Mouse (Mus musculus) C2C12 (cell line): ENCODE results near the gene 3110082J24Rik. TPM values are rescaled to one million over a fixed set of nuclear protein-coding genes. Genes with fewer than 3 reads are reported as not detected.

Experiments
- H3K27me3 ChIP-seq: one replicate; pipeline ENCODE4 v1.6.1; 2011; ENCODE audit not compliant: control insufficient read depth, insufficient read depth, insufficient read length
- H3K36me3 ChIP-seq: one replicate; pipeline ENCODE4 v1.6.1; 2011; ENCODE audit not compliant: control insufficient read depth, insufficient read depth
- H3K4me3 ChIP-seq: one replicate; pipeline ENCODE4 v1.5.1; 2011; ENCODE audit warnings: mild to moderate bottlenecking, control low read depth; ENCODE audit not compliant: poor library complexity, insufficient read depth, severe bottlenecking
- H3K79me2 ChIP-seq: one replicate; pipeline ENCODE4 v1.6.1; 2011; ENCODE audit not compliant: control insufficient read depth, insufficient read depth
- H3K79me3 ChIP-seq: one replicate; pipeline ENCODE4 v1.6.1; 2011; ENCODE audit warnings: low read depth, control low read depth
- H3ac ChIP-seq: one replicate; pipeline ENCODE3; 2011; ENCODE audit warnings: low read depth; ENCODE audit not compliant: control insufficient read depth, insufficient read length
- CEBPB ChIP-seq: IDR thresholded peaks from one replicate; pipeline ENCODE4 v1.6.1; 2011; ENCODE audit warnings: low read depth, mild to moderate bottlenecking, control low read depth, moderate library complexity
- CTCF ChIP-seq: IDR thresholded peaks from one replicate; pipeline ENCODE4 v1.5.1; 2011; ENCODE audit not compliant: control insufficient read depth, insufficient read depth, insufficient read length
- FOSL1 ChIP-seq: IDR thresholded peaks from one replicate; pipeline ENCODE4 v1.8.0; 2011; ENCODE audit warnings: mild to moderate bottlenecking, low read length; ENCODE audit not compliant: poor library complexity, insufficient read depth, severe bottlenecking
- MAX ChIP-seq: IDR thresholded peaks from one replicate; pipeline ENCODE4 v1.6.1; 2011; ENCODE audit warnings: mild to moderate bottlenecking, control low read depth
- MYOD1 ChIP-seq: IDR thresholded peaks from one replicate; pipeline ENCODE4 v1.6.1; 2011; ENCODE audit warnings: low read depth; ENCODE audit not compliant: control insufficient read depth, insufficient read length
- MYOG ChIP-seq: IDR thresholded peaks from one replicate; pipeline ENCODE4 v1.6.1; 2011; ENCODE audit not compliant: control insufficient read depth, insufficient read length; ENCODE audit errors: extremely low read depth
- USF1 ChIP-seq: IDR thresholded peaks from one replicate; pipeline ENCODE4 v1.6.1; 2011; ENCODE audit warnings: low read depth, mild to moderate bottlenecking, control low read depth, moderate library complexity
- polyA plus RNA-seq: library from polyadenylated mRNA; unstranded; fragments of >200 nt; fragmentation: generic; extraction: Trizol; gene quantifications from one replicate; pipeline ENCODE4 v1.2.1, GENCODE M21; 2012; ENCODE audit warnings: missing spikeins

3110082J24Rik gene
- polyA plus RNA-seq, 1 experiment = 0.14 TPM

- H3K4me3 ChIP-seq = no peak overlapping the region
- peaks cover 40% of the 10 kb centered on the region for H3K27me3 ChIP-seq
Measured at GRCm38 (mm10) chr5:30104339-30104738, 1.5 kb downstream of the 3110082J24Rik start.

GRCm38 (mm10) chr5:30103340-30103739 lies 2.5 kb downstream of the 3110082J24Rik start:
- TF ChIP-seq MAX (no peak), CTCF (no peak), CEBPB (no peak), MYOG (no peak), FOSL1 (no peak), MYOD1 (no peak), USF1 (no peak)
- no peaks in the 10 kb centered on the region for H3K36me3 ChIP-seq
- H3K79me2 ChIP-seq = no peaks in the 10 kb centered on the region
- H3K79me3 ChIP-seq = no peaks in the 10 kb centered on the region
- H3ac ChIP-seq = no peak overlapping the region
- peaks cover 40% of the 10 kb centered on the region for H3K27me3 ChIP-seq
- H3K4me3 ChIP-seq = no peak overlapping the region

More at GRCm38 (mm10) chr5:30104339-30104738, 1.5 kb downstream of the 3110082J24Rik start:
- Histone ChIP-seq H3K79me3 (no peaks in the 10 kb centered on the region), H3K79me2 (no peaks in the 10 kb centered on the region), H3K36me3 (no peaks in the 10 kb centered on the region), H3ac (no peak overlapping the region)
- TF ChIP-seq CEBPB = no peak
- TF ChIP-seq CTCF = peak; percentile 56
- TF ChIP-seq MAX = no peak
- no peak for TF ChIP-seq MYOG
- TF ChIP-seq MYOD1 = no peak
- TF ChIP-seq FOSL1 = no peak
- TF ChIP-seq USF1 = no peak

- no peak overlapping the region for H3K4me3 ChIP-seq
- H3ac ChIP-seq = no peak overlapping the region
- TF ChIP-seq CTCF (no peak), USF1 (no peak)
- no peaks in the 10 kb centered on the region for H3K79me2 ChIP-seq
- no peaks in the 10 kb centered on the region for H3K79me3 ChIP-seq
- peaks cover 13% of the 10 kb centered on the region for H3K27me3 ChIP-seq
- H3K36me3 ChIP-seq = no peaks in the 10 kb centered on the region
Measured at GRCm38 (mm10) chr5:30098260-30098659, 7.6 kb downstream of the 3110082J24Rik start.

GRCm38 (mm10) chr5:30095731-30096130 lies 10.2 kb downstream of the 3110082J24Rik start:
- no peak overlapping the region for H3K4me3 ChIP-seq
- no peak for TF ChIP-seq MYOD1
- no peak for TF ChIP-seq MAX
- no peak for TF ChIP-seq MYOG
- no peak for TF ChIP-seq CEBPB
- no peak for TF ChIP-seq CTCF
- TF ChIP-seq USF1 = no peak
- no peak for TF ChIP-seq FOSL1
- H3K27me3 ChIP-seq = peaks cover 5% of the 10 kb centered on the region
- no peaks in the 10 kb centered on the region for H3K79me3 ChIP-seq
- no peaks in the 10 kb centered on the region for H3K36me3 ChIP-seq
- no peak overlapping the region for H3ac ChIP-seq
- no peaks in the 10 kb centered on the region for H3K79me2 ChIP-seq

GRCm38 (mm10) chr5:30094399-30094798 lies 11.5 kb downstream of the 3110082J24Rik start:
- TF ChIP-seq CTCF (no peak), MYOD1 (no peak), FOSL1 (no peak), MAX (no peak), CEBPB (no peak), USF1 (no peak), MYOG (no peak)
- Histone ChIP-seq H3K4me3 (no peak overlapping the region), H3K36me3 (no peaks in the 10 kb centered on the region), H3K27me3 (peaks cover 5% of the 10 kb centered on the region), H3K79me2 (no peaks in the 10 kb centered on the region), H3K79me3 (no peaks in the 10 kb centered on the region), H3ac (no peak overlapping the region)

- Histone ChIP-seq H3K79me2 (no peaks in the 10 kb centered on the region), H3K79me3 (no peaks in the 10 kb centered on the region), H3K4me3 (no peak overlapping the region), H3ac (no peak overlapping the region), H3K27me3 (peaks cover under 1% of the 10 kb centered on the region), H3K36me3 (no peaks in the 10 kb centered on the region)
- TF ChIP-seq MYOG = no peak
- no peak for TF ChIP-seq FOSL1
- no peak for TF ChIP-seq CTCF
- TF ChIP-seq CEBPB = no peak
- TF ChIP-seq USF1 = no peak
- no peak for TF ChIP-seq MAX
- TF ChIP-seq MYOD1 = no peak
Measured at GRCm38 (mm10) chr5:30092701-30093100, 13.2 kb downstream of the 3110082J24Rik start.
